Mouse (Mus musculus) yolk sac, embryonic 10.5 days (tissue): ENCODE results near the gene Btbd35f19.
"Not testable (repeated sequence)": the region's sequence is repeated elsewhere in the genome, so short reads cannot be mapped to it uniquely, and the experiment has no call there.

Experiments used
- DNase-seq: peaks from one replicate; pipeline ENCODE4 v3.0.0-alpha.2; 2017; ENCODE audit warnings: low spot score

Btbd35f19 gene

GRCm38 (mm10) chrX:31383818-31384217 is at the start of gene Btbd35f19:
TSS of gene Btbd35f19 (minus strand) at chrX:31383918.
- DNase-seq = not testable (repeated sequence)

DNA sequence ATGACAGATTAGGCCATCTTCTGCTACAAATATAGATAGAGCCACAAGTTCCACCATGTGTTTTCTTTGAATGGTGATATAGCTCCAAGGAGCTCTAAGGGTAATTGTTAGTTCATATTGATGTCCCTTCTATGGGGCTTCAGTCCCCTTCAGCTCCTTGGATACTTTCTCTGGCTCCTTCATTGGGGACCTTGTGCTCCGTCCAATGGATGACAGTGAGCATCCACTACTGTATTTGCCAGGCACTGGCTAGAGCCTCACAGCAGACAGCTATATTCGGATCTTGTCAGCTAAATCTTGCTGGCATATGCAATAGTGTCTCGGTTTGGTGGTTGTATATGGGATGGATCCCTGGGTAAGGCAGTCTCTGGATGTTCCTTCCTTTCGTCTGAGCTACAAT is 41.8 kb downstream of the Btbd35f19 start:
- not testable (repeated sequence) for DNase-seq

DNA sequence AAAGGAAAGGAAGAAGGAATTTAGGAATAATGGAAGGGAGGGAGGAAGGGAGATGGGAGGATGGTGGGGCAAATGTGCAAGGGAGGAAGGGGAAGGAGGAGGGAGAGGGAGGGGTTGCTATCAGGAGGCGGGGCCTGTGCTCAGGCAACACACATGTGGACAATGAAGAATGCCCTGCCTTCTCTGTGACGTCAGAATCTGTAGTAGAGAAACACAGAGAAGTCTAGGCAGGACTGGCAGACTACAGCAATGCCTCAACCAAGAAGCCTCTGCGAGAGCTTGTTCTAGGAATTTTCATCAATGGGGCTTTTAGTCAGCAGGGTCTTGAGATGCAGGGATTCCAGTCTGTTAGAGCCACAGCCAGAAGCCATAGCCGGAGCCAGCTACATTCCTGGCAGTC is 47.6 kb downstream of the Btbd35f19 start, which contains the start of gene Btbd35f26:
Btbd35f26 (plus strand) TSS at position 301 of the 400 bp plus-strand sequence.
- not testable (repeated sequence) for DNase-seq
